Mouse (Mus musculus) forebrain, postnatal 0 days (tissue): ENCODE measurements around the gene 4921517D22Rik. TPM values are rescaled to one million over a fixed set of nuclear protein-coding genes. Genes with fewer than 3 reads are reported as not detected.
"Not testable (repeated sequence)": the region's sequence is repeated elsewhere in the genome, so short reads cannot be mapped to it uniquely, and the experiment has no call there.

ENCODE experiments used
- ATAC-seq: fragments of 200-750 bp; cut with Nextera tagmentation; 2 replicates; pipeline ENCODE4 v1.8.0; 2017; ENCODE audit warnings: mild to moderate bottlenecking, moderate library complexity
- DNase-seq: peaks from one replicate; pipeline ENCODE4 v3.0.0-alpha.2; 2015
- H3K27ac ChIP-seq: fragments of 300-500 bp; sonication (generic); 2 replicates; pipeline ENCODE4 v1.5.1; 2014; ENCODE audit warnings: low read depth, mild to moderate bottlenecking, antibody characterized with exemption, low read length, moderate library complexity, mixed read lengths
- H3K27me3 ChIP-seq: fragments of 300-500 bp; sonication (generic); 2 replicates; pipeline ENCODE4 v1.6.1; 2014; ENCODE audit warnings: mild to moderate bottlenecking, low read length, mixed read lengths; ENCODE audit not compliant: insufficient read depth
- H3K36me3 ChIP-seq: fragments of 300-500 bp; sonication (generic); 2 replicates; pipeline ENCODE4 v1.6.1; 2014; ENCODE audit warnings: mild to moderate bottlenecking, moderate library complexity; ENCODE audit not compliant: insufficient read depth
- H3K4me1 ChIP-seq: fragments of 300-500 bp; sonication (generic); 2 replicates; pipeline ENCODE4 v1.6.1; 2014; ENCODE audit warnings: antibody characterized with exemption; ENCODE audit not compliant: insufficient read depth
- H3K4me2 ChIP-seq: fragments of 300-500 bp; sonication (generic); 2 replicates; pipeline ENCODE4 v1.6.1; 2014; ENCODE audit warnings: low read depth, mild to moderate bottlenecking, moderate library complexity
- H3K4me3 ChIP-seq: fragments of 300-500 bp; sonication (generic); 2 replicates; pipeline ENCODE4 v1.5.1; 2014; ENCODE audit warnings: low read depth, low read length, mixed read lengths
- H3K9ac ChIP-seq: fragments of 300-500 bp; sonication (generic); 2 replicates; pipeline ENCODE4 v1.6.1; 2014; ENCODE audit warnings: mild to moderate bottlenecking
- H3K9me3 ChIP-seq: fragments of 300-500 bp; sonication (generic); 2 replicates; pipeline ENCODE4 v1.6.1; 2016; ENCODE audit warnings: low read length
- CTCF ChIP-seq: sonication (generic); IDR thresholded peaks from 2 replicates; pipeline ENCODE4 v1.5.1; 2016; ENCODE audit warnings: antibody characterized with exemption, control low read depth, low read depth
- WGBS: fragments of 180-500 bp; shearing (Covaris S2); extraction: QIAGEN DNeasy Blood & Tissue Kit; methylation state at CpG from one replicate; pipeline ENCODE4 v1.1.7; 2014; 5-methylcytosine and 5-hydroxymethylcytosine counted together
- polyA plus RNA-seq: library from polyadenylated mRNA; unstranded; fragments of >200 nt; fragmentation: Nextera tagmentation; extraction: Ambion mirVana; gene quantifications from 2 replicates; pipeline ENCODE4 v1.2.1, GENCODE M21; 2015
- total RNA-seq: library from RNA; depleted of rRNA; stranded (reverse); fragments of >200 nt; gene quantifications from 2 replicates; pipeline ENCODE4 v1.2.3, GENCODE M21; 2014; rRNA removed

The 4921517D22Rik gene
- total RNA-seq, result not detected in 2 replicates
- polyA plus RNA-seq, result not detected in 2 replicates

DNA sequence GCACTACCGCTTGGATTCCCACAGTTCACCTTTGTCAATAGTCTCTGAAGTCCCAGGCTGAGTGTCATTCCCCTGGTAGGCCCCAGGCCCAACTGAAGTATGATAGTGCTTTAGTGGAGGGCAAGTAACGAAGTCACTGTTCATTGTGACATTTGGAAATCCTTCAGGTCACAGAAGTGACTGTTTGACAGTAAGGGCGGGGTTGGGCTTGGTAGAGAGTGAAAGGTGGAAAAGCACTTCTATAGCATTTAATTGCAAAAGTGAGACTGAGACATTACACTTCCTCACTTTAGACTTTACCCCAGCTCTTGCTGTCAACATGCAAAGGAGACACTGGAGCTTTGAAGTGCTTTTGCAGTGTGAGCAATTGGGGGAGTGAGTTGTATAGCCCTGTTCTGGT, at the start of gene 4921517D22Rik:
TSS of gene 4921517D22Rik (minus strand) at position 101 of the 400 bp plus-strand sequence.
- ATAC-seq (no peak), DNase-seq (no peak)
- Histone ChIP-seq H3K4me3 (no peak within 1 kb of the TSS), H3K4me1 (no peaks in the 10 kb centered on the region), H3K36me3 (no peaks in the 10 kb centered on the region), H3K9me3 (no peaks in the 10 kb centered on the region), H3K4me2 (no peak within 1 kb of the TSS), H3K9ac (no peak within 1 kb of the TSS), H3K27ac (no peak within 1 kb of the TSS), H3K27me3 (no peaks in the 10 kb centered on the region)
- WGBS, result 88% methylated on average over 3 of the region's 3 CpGs
- no peak for TF ChIP-seq CTCF

DNA sequence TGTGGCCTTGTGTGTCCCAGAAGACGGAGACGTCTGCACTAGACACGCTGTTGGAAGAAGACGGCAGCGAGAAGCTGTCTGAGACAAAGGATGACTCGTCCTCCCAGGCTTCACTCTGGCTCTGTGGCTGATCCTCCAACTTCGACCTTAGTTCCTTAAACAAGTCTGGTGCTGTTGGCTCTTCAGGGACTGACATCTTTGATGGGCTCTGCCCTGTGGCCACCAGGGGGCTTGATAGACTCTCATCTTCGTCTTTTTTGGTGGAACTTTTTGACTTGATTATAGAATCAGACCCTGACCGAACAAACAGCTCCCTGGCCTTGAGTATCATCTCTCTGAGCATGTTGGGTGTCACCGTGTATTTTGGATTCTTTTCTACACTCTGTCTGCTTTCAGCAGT, 47.8 kb upstream of the 4921517D22Rik start:
- Histone ChIP-seq H3K4me2 (no peak overlapping the region), H3K27me3 (no peaks in the 10 kb centered on the region), H3K9me3 (no peaks in the 10 kb centered on the region), H3K4me3 (no peak overlapping the region), H3K4me1 (no peaks in the 10 kb centered on the region), H3K27ac (no peak overlapping the region), H3K9ac (no peak overlapping the region), H3K36me3 (no peaks in the 10 kb centered on the region)
- 77% methylated on average over 10 of the region's 10 CpGs for WGBS
- ATAC-seq, result no peak
- peak; percentile 31 for TF ChIP-seq CTCF
- no peak for DNase-seq

DNA sequence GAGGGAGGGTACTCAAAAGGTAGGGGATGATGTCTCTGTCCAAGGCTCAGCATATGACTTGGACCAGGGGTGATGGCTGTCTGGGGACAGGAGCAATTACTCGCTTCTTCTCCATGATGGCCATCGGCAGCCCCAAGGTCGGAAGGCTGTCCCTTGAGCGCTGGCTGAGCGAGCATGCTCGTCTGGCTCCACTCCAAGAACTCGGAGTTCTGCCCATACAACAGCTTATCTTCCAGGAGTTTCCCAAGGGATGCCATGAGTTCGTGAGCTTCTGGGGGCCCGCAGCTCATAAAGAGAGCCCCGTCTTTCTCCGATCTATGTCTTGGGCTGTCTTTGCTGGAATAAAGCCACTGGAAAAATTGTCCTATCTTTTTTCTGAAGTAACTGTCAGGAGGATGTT, 47.2 kb upstream of the 4921517D22Rik start:
- H3K27me3 ChIP-seq, result no peaks in the 10 kb centered on the region

DNA sequence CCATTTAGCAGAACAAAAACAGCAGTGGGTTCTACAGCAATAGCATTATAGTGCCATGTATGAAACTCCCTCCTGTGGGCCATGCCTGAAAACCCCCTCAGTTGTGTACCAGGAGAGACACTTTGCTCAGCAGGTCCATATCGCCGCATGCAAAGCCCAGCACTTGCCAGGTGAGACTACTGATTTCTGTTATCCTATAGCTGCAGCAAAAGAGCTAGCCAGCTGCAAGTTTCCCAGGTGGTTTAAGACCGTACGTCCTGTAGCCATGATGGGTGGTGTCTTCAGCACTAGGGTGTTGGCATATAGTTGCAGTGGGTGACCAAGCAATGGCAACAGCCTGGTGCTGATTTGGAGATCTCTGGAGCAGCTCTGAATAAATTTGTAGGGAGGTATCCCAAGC, 45.5 kb upstream of the 4921517D22Rik start:
- Histone ChIP-seq H3K4me3 (no peak overlapping the region), H3K9ac (no peak overlapping the region), H3K36me3 (no peaks in the 10 kb centered on the region), H3K27me3 (no peaks in the 10 kb centered on the region), H3K9me3 (no peaks in the 10 kb centered on the region), H3K4me2 (no peak overlapping the region), H3K27ac (no peak overlapping the region), H3K4me1 (no peaks in the 10 kb centered on the region)
- 90% methylated on average over 4 of the region's 4 CpGs for WGBS
- TF ChIP-seq CTCF, result no peak
- ATAC-seq (no peak), DNase-seq (no peak)

More for the DNA sequence above, 47.2 kb upstream of the 4921517D22Rik start:
- no peaks in the 10 kb centered on the region for H3K4me1 ChIP-seq
- H3K9me3 ChIP-seq, result no peaks in the 10 kb centered on the region
- no peaks in the 10 kb centered on the region for H3K36me3 ChIP-seq
- no peak overlapping the region for H3K27ac ChIP-seq
- no peak overlapping the region for H3K9ac ChIP-seq
- 91% methylated on average over 11 of the region's 11 CpGs for WGBS
- no peak for TF ChIP-seq CTCF
- H3K4me3 ChIP-seq, result no peak overlapping the region
- DNase-seq (no peak), ATAC-seq (no peak)
- H3K4me2 ChIP-seq, result no peak overlapping the region

DNA sequence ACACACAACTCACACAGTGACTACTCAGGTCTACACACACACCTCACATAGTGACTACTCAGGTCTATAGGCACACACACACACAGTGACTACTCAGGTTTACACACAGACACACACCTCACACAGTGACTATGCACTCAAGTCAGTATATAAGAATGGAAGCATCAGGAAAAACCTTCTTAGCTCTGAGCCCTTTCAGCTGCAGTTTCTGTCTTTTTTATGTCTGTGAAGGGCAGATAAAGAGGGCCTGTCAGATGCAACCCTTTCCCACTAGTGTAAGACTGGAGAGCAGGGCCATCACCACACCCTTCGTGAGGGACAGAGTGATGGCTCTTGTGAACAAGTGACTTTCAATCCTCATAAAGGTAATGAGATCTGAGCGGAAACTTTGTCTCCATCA, 44.5 kb upstream of the 4921517D22Rik start:
- TF ChIP-seq CTCF, result no peak
- no peak for DNase-seq
- no peaks in the 10 kb centered on the region for H3K4me1 ChIP-seq
- H3K9ac ChIP-seq, result no peak overlapping the region
- no peak for ATAC-seq
- H3K4me2 ChIP-seq, result no peak overlapping the region
- no peaks in the 10 kb centered on the region for H3K27me3 ChIP-seq
- 84% methylated on average over 2 of the region's 2 CpGs for WGBS
- no peaks in the 10 kb centered on the region for H3K9me3 ChIP-seq
- H3K27ac ChIP-seq, result no peak overlapping the region
- no peaks in the 10 kb centered on the region for H3K36me3 ChIP-seq
- no peak overlapping the region for H3K4me3 ChIP-seq

DNA sequence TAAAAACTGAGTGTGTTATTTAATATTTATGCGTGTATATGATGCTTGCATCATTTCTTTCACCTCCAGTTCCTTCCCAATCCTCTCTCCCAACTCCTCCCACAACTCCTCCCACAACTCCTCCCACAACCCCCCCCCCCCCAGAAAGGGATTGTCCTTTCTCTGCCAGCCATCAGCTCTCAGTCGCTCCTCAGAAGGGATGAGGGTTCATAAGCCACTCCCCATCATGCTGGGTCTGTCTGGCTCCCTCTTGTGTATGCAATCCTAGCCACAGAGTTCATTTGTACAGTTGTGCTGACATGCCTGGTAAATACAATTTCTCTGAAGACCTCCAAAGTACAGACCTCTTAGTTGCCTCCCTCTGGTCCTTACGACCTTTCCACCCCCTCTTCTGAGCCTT, 41.3 kb upstream of the 4921517D22Rik start:
- DNase-seq (no peak), ATAC-seq (peak; percentile 77)
- Histone ChIP-seq H3K9ac (no peak overlapping the region), H3K9me3 (no peaks in the 10 kb centered on the region), H3K27ac (no peak overlapping the region), H3K4me1 (no peaks in the 10 kb centered on the region), H3K27me3 (no peaks in the 10 kb centered on the region), H3K4me2 (no peak overlapping the region), H3K4me3 (no peak overlapping the region), H3K36me3 (no peaks in the 10 kb centered on the region)
- peak; percentile 33 for TF ChIP-seq CTCF
- 17% methylated on average over 3 of the region's 3 CpGs for WGBS

DNA sequence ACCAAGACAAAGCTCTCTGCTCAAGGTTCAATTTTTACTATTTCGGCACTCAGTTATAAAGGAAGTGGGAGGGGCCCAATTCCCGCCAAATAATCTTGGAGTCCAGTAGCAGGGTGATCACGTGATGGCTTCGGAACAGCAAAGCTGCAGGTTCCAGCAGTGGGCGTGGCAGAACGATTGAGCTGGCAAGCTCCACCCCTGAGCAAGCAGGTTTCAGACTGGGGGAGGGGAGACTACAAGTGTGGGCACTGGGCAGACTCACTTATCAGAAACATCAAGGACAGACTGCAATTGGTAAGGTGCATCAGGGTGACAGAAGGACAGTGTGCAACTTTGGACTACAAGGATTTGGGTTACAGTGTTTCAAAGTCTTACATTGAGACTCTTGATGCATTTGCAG, 40.4 kb upstream of the 4921517D22Rik start:
- H3K27ac ChIP-seq, H3K4me2 ChIP-seq, ATAC-seq, H3K9me3 ChIP-seq, H3K27me3 ChIP-seq, DNase-seq, H3K9ac ChIP-seq, H3K36me3 ChIP-seq, H3K4me3 ChIP-seq, H3K4me1 ChIP-seq: not testable (repeated sequence)
- 33% methylated on average over 6 of the region's 6 CpGs for WGBS

DNA sequence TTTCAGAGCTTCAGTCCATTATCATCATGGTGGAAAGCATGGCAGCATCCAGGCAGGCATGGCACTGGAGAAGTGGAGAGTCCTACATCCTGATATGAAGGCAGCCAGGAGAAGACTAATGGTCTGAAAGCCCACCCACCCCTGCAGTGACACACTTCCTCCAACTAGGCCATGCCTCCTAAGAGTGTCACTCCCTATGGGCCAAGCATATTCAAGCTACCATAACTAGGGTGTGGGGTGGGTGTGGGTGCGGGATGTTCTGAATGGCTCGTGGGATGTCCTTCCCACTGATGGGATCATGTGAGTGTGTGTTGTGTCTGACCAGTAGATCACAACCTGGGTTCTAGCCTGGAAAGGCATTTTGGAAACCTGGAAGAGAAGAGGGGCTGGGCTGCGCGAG, 40.0 kb upstream of the 4921517D22Rik start:
- DNase-seq (no peak), ATAC-seq (no peak)
- no peak overlapping the region for H3K9ac ChIP-seq
- no peak overlapping the region for H3K4me2 ChIP-seq
- H3K4me1 ChIP-seq, result no peaks in the 10 kb centered on the region
- no peak overlapping the region for H3K27ac ChIP-seq
- H3K4me3 ChIP-seq, result no peak overlapping the region
- H3K9me3 ChIP-seq, result no peaks in the 10 kb centered on the region
- WGBS, result 89% methylated on average over 2 of the region's 4 CpGs
- no peak for TF ChIP-seq CTCF
- no peaks in the 10 kb centered on the region for H3K36me3 ChIP-seq
- no peaks in the 10 kb centered on the region for H3K27me3 ChIP-seq
